Mouse (Mus musculus): ENCODE measurements around the gene Krt9. TPM values are rescaled to one million over a fixed set of nuclear protein-coding genes. Genes with fewer than 3 reads are reported as not detected.

Krt9 gene
- polyA plus RNA-seq, 1 experiment: not detected

- no peak for TF ChIP-seq GATA1 (IDR thresholded peaks at IDR 0.05; ENCODE audit: low read length)
Observed at GRCm38 (mm10) chr11:100168071-100168470, 25.0 kb downstream of the Krt9 start.

GRCm38 (mm10) chr11:100164392-100164791 lies 28.7 kb downstream of the Krt9 start:
- no peak for TF ChIP-seq GATA1 (IDR thresholded peaks at IDR 0.05; ENCODE audit: low read length)

GRCm38 (mm10) chr11:100157908-100158477 lies 35.1 kb downstream of the Krt9 start:
- no peak for TF ChIP-seq GATA1 (IDR thresholded peaks at IDR 0.05; ENCODE audit: low read length)

- no peak for TF ChIP-seq GATA1 (IDR thresholded peaks at IDR 0.05; ENCODE audit: low read length)
Observed at GRCm38 (mm10) chr11:100157331-100157730, 35.7 kb downstream of the Krt9 start.

- no peak for TF ChIP-seq GATA1 (IDR thresholded peaks at IDR 0.05; ENCODE audit: low read length)
Observed at GRCm38 (mm10) chr11:100155497-100156255, 37.4 kb downstream of the Krt9 start.

GRCm38 (mm10) chr11:100148615-100149330 lies 44.3 kb downstream of the Krt9 start, which contains the start of gene Krt19:
Gene Krt19 (minus strand): TSS chr11:100148665.
- no peak for TF ChIP-seq GATA1 (IDR thresholded peaks at IDR 0.05; ENCODE audit: low read length)

- TF ChIP-seq GATA1 (IDR thresholded peaks at IDR 0.05; ENCODE audit: low read length): no peak
Observed at GRCm38 (mm10) chr11:100147566-100148353, 45.3 kb downstream of the Krt9 start.

- no peak for TF ChIP-seq GATA1 (IDR thresholded peaks at IDR 0.05; ENCODE audit: low read length)
Observed at GRCm38 (mm10) chr11:100145858-100146560, 47.0 kb downstream of the Krt9 start.

- no peak for TF ChIP-seq GATA1 (IDR thresholded peaks at IDR 0.05; ENCODE audit: low read length)
Observed at GRCm38 (mm10) chr11:100145104-100145503, 47.9 kb downstream of the Krt9 start.

GRCm38 (mm10) chr11:100140966-100141365 lies 52.1 kb downstream of the Krt9 start:
- no peak for TF ChIP-seq GATA1 (IDR thresholded peaks at IDR 0.05; ENCODE audit: low read length)

- TF ChIP-seq GATA1 (IDR thresholded peaks at IDR 0.05; ENCODE audit: low read length): no peak
Observed at GRCm38 (mm10) chr11:100139391-100139790, 53.7 kb downstream of the Krt9 start.

- TF ChIP-seq GATA1 (IDR thresholded peaks at IDR 0.05; ENCODE audit: low read length): no peak
Observed at GRCm38 (mm10) chr11:100138809-100139208, 54.2 kb downstream of the Krt9 start.

GRCm38 (mm10) chr11:100137693-100138092 lies 55.4 kb downstream of the Krt9 start:
- no peak for TF ChIP-seq GATA1 (IDR thresholded peaks at IDR 0.05; ENCODE audit: low read length)

Other genes with a start within 250 kb of the Krt9 start
- gene Krtap9-5, start 244.8 kb downstream of the Krt9 start, polyA plus RNA-seq (2012): not detected in 2 replicates
- not detected in 2 replicates for gene Krtap29-1, start 214.2 kb downstream of the Krt9 start, polyA plus RNA-seq (2012)
- not detected in 2 replicates for gene Krtap16-1, start 206.6 kb downstream of the Krt9 start, polyA plus RNA-seq (2012)
- not detected in 2 replicates for gene Krtap17-1, start 199.3 kb downstream of the Krt9 start, polyA plus RNA-seq (2012)
- gene Krt33a, start 177.0 kb downstream of the Krt9 start, polyA plus RNA-seq (2012): not detected in 2 replicates
- gene Krt33b, start 163.4 kb downstream of the Krt9 start, polyA plus RNA-seq (2012): not detected in 2 replicates
- gene Krt34, start 151.7 kb downstream of the Krt9 start, polyA plus RNA-seq (2012): not detected in 2 replicates
- not detected in 2 replicates for gene Krt31, start 142.7 kb downstream of the Krt9 start, polyA plus RNA-seq (2012)
- not detected in 2 replicates for gene Krt32, start 105.0 kb downstream of the Krt9 start, polyA plus RNA-seq (2012)
- gene Krt35, start 97.0 kb downstream of the Krt9 start, polyA plus RNA-seq (2012): not detected in 2 replicates
- not detected in 2 replicates for gene Krt36, start 87.6 kb downstream of the Krt9 start, polyA plus RNA-seq (2012)
- gene Krt13, start 71.7 kb downstream of the Krt9 start, polyA plus RNA-seq (2012): not detected in 2 replicates
- gene Krt15, start 57.3 kb downstream of the Krt9 start, polyA plus RNA-seq (2012): not detected in 2 replicates
- gene Krt19, start 44.6 kb downstream of the Krt9 start, polyA plus RNA-seq (2012): not detected in 2 replicates
- not detected in 2 replicates for gene Krt14, start 14.3 kb upstream of the Krt9 start, polyA plus RNA-seq (2012)
- not detected in 2 replicates for gene Krt16, start 55.7 kb upstream of the Krt9 start, polyA plus RNA-seq (2012)
- gene Krt17, start 67.8 kb upstream of the Krt9 start, polyA plus RNA-seq (2012): 0.04 TPM in 1 of 2 replicates, not detected in the other
- not detected in 2 replicates for gene Krt42, start 76.6 kb upstream of the Krt9 start, polyA plus RNA-seq (2012)
- 517 and 775 TPM in 2 replicates for gene Eif1, start 126.6 kb upstream of the Krt9 start, polyA plus RNA-seq (2012)
- not detected in 2 replicates for gene Gast, start 141.2 kb upstream of the Krt9 start, polyA plus RNA-seq (2012)
- gene Hap1, start 162.9 kb upstream of the Krt9 start, polyA plus RNA-seq (2012): not detected in 2 replicates
- not detected in 2 replicates for gene Jup, start 204.5 kb upstream of the Krt9 start, polyA plus RNA-seq (2012)
- not detected in 2 replicates for gene P3h4, start 221.6 kb upstream of the Krt9 start, polyA plus RNA-seq (2012)
- gene Fkbp10, start 222.5 kb upstream of the Krt9 start, polyA plus RNA-seq (2012): not detected in 2 replicates
- 51.0 and 63.7 TPM in 2 replicates for gene Nt5c3b, start 248.6 kb upstream of the Krt9 start, polyA plus RNA-seq (2012)
- gene Klhl10, start 248.7 kb upstream of the Krt9 start, polyA plus RNA-seq (2012): 0.09 TPM in 2 replicates